Mouse (Mus musculus): Measurements from ENCODE around the gene Mboat1.

- TF ChIP-seq CTCF (IDR thresholded peaks at IDR 0.05; ENCODE audit: extremely low read depth, insufficient read length, insufficient replicate concordance, low read depth, low read length) (no peak), POLR2A (IDR thresholded peaks at IDR 0.05; ENCODE audit: low read depth, low read length) (no peak)
These were observed 114.1 kb downstream of the Mboat1 start for GRCm38 (mm10) chr13:30250341-30250905.
